Mouse (Mus musculus) hindbrain, embryonic 13.5 days (tissue): Measurements from ENCODE around the gene Spg7. TPM values are rescaled to one million over a fixed set of nuclear protein-coding genes. Genes with fewer than 3 reads are reported as not detected.

Experiments
- ATAC-seq: fragments of 200-750 bp; cut with Nextera tagmentation; 2 replicates; pipeline ENCODE4 v1.8.0; 2017; ENCODE audit warnings: moderate TSS enrichment; ENCODE audit not compliant: low FRiP score
- H3K27ac ChIP-seq: fragments of 300-500 bp; sonication (generic); 2 replicates; pipeline ENCODE4 v1.5.1; 2015; ENCODE audit warnings: inconsistent platforms, mild to moderate bottlenecking, moderate library complexity
- H3K27me3 ChIP-seq: fragments of 300-500 bp; sonication (generic); 2 replicates; pipeline ENCODE4 v1.6.1; 2015; ENCODE audit warnings: mild to moderate bottlenecking, inconsistent platforms
- H3K36me3 ChIP-seq: fragments of 300-500 bp; sonication (generic); 2 replicates; pipeline ENCODE4 v1.6.1; 2015; ENCODE audit warnings: mild to moderate bottlenecking, inconsistent platforms
- H3K4me1 ChIP-seq: fragments of 300-500 bp; sonication (generic); replicated peaks from 2 replicates; pipeline ENCODE4 v1.6.1; 2015; ENCODE audit warnings: inconsistent platforms
- H3K4me2 ChIP-seq: fragments of 300-500 bp; sonication (generic); 2 replicates; pipeline ENCODE4 v1.6.1; 2015; ENCODE audit warnings: inconsistent platforms, mild to moderate bottlenecking, moderate library complexity
- H3K4me3 ChIP-seq: fragments of 300-500 bp; sonication (generic); 2 replicates; pipeline ENCODE4 v1.5.1; 2015; ENCODE audit warnings: mild to moderate bottlenecking, inconsistent platforms
- H3K9ac ChIP-seq: fragments of 300-500 bp; sonication (generic); 2 replicates; pipeline ENCODE4 v1.6.1; 2015; ENCODE audit warnings: mild to moderate bottlenecking, inconsistent platforms
- H3K9me3 ChIP-seq: fragments of 300-500 bp; sonication (generic); 2 replicates; pipeline ENCODE4 v1.6.1; 2016; ENCODE audit warnings: inconsistent platforms
- WGBS: fragments of 180-500 bp; shearing (Covaris S2); methylation state at CpG from one replicate; pipeline ENCODE4 v1.1.7; 2015; 5-methylcytosine and 5-hydroxymethylcytosine counted together
- polyA plus RNA-seq: library from polyadenylated mRNA; unstranded; fragments of >200 nt; fragmentation: Nextera tagmentation; extraction: Ambion mirVana; gene quantifications from 2 replicates; pipeline ENCODE4 v1.2.1, GENCODE M21; 2015

The Spg7 gene
- polyA plus RNA-seq, 1 experiment from 2014 or later: 45.9 TPM

DNA sequence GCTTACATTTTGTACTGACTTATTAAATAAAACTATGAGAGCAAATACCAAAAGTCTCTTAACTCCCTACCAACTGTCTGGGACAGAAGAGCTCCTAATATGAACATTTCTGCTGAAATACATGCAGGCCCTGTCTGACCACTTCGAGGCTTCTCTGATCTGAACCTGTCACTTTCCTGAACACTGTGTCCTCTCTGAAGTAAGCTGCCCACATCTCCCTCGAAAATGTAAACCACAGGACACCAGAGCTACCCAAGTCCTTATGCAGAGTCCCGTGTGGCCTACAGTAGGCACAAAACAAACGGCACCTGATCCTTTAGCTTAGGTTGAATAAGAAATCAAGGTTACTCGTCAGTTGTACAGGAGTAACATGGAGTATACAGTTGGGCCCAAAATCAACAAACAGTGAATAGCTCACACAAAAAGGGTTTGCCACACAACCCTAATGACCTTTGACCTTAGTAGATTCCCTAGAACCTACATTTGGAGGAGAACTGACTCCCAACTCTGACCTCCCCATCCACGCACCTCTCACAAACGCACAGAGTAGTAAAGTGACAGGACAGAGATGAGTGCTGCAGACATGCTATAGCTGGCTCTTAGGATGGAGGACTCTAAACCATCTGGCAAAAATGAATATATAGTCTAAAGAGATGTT lies 31.3 kb upstream of the Spg7 start:
- 91% methylated on average over 7 of the region's 7 CpGs for WGBS
- peaks cover 15% of the 10 kb centered on the region for H3K4me1 ChIP-seq
- H3K9me3 ChIP-seq: no peaks in the 10 kb centered on the region
- H3K9ac ChIP-seq: no peak overlapping the region
- no peak overlapping the region for H3K4me2 ChIP-seq
- no peak for ATAC-seq
- H3K4me3 ChIP-seq: no peak overlapping the region
- no peak overlapping the region for H3K27ac ChIP-seq
- H3K36me3 ChIP-seq: no peaks in the 10 kb centered on the region
- H3K27me3 ChIP-seq: no peaks in the 10 kb centered on the region

DNA sequence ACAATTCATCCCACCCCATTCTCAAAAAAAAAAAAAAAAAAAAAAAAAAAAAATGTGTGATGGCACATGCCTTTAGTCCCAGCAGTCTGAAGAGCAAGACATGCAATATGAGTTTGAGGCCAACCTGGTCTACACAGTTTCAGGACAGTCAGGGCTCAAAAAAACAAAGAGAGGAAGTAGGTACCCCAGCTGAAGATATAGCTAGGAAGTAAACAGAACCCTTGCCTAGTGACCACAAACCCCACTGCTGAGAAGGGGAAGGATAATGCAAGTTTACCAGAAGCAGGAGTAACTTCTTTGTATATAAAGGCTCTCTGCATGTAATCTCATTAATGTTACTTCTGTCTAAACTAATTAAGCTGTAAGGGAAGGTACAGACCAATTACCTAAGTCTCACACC lies 30.0 kb upstream of the Spg7 start:
- no peak for ATAC-seq
- H3K4me3 ChIP-seq: no peak overlapping the region
- no peak overlapping the region for H3K9ac ChIP-seq
- H3K9me3 ChIP-seq: no peaks in the 10 kb centered on the region
- H3K36me3 ChIP-seq: no peaks in the 10 kb centered on the region
- no peak overlapping the region for H3K4me2 ChIP-seq
- H3K4me1 ChIP-seq: peaks cover 22% of the 10 kb centered on the region
- no peak overlapping the region for H3K27ac ChIP-seq
- H3K27me3 ChIP-seq: no peaks in the 10 kb centered on the region

DNA sequence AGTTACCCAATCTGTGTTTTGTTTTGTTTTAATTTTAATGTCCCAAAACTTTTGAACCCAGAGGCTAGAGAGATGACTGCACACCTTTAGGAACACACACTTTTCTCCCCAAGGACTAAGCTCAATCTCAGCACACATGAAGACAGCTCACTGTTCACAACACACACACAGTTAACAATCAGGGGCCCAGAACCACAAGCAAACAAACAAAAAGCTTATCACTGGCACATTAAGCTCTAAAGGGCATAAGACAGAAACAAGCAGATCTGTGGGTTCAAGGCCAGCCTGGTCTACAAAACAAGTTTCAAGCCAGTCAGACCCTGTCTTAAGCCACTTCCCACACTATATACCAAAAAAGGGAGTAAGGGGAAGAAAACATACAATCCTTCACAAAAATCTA lies 29.3 kb upstream of the Spg7 start:
- Histone ChIP-seq H3K27ac (no peak overlapping the region), H3K27me3 (no peaks in the 10 kb centered on the region), H3K4me2 (no peak overlapping the region), H3K4me3 (no peak overlapping the region), H3K9ac (no peak overlapping the region), H3K4me1 (peaks cover 25% of the 10 kb centered on the region), H3K36me3 (no peaks in the 10 kb centered on the region), H3K9me3 (no peaks in the 10 kb centered on the region)
- ATAC-seq: no peak

DNA sequence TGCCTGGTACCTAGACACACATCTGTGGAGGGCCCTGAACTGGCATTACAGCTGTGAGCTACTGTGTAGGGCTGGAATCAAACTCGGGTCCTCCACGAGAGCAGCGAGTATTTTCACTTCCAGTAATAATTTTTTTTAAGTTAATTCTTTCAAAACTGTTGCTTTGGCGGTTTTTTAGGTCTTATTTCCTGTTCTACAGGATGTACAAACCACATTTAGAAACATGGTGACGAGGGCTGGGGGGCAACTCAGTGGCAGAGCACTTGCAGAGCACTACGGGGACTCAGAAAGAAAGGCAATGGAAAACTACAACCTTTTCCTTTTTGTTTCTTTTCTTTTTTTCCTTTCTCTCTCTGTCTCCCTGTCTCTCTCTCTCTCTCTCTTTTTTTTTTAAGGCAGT lies 28.6 kb upstream of the Spg7 start:
- 83% methylated on average over 6 of the region's 6 CpGs for WGBS
- Histone ChIP-seq H3K27me3 (no peaks in the 10 kb centered on the region), H3K4me1 (peaks cover 31% of the 10 kb centered on the region), H3K27ac (no peak overlapping the region), H3K9ac (no peak overlapping the region), H3K4me3 (no peak overlapping the region), H3K4me2 (no peak overlapping the region), H3K36me3 (no peaks in the 10 kb centered on the region), H3K9me3 (no peaks in the 10 kb centered on the region)
- ATAC-seq: no peak

DNA sequence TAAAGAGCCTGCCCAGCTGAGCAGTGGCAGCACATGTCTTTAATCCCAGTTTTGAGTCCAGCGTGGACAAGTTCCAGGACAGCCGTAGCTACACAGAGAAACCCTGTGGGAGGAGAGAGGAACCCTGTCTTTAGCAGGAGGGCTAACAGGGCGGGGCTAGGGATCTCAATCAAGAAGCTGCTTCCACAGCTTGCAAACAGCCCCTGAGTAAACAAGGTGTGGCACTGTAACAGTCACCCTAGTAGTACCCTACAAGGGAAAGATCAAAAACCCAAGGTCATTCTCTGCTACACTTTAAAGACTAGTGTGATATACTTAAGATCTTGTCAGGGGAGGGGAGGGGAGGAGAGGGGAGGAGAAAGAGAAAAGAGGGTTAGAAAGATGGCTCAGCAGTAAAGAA lies 25.8 kb upstream of the Spg7 start:
- Histone ChIP-seq H3K4me3 (no peak overlapping the region), H3K27ac (no peak overlapping the region), H3K4me1 (peaks cover 49% of the 10 kb centered on the region), H3K4me2 (no peak overlapping the region), H3K9ac (no peak overlapping the region), H3K9me3 (no peaks in the 10 kb centered on the region), H3K36me3 (no peaks in the 10 kb centered on the region), H3K27me3 (no peaks in the 10 kb centered on the region)
- WGBS: 68% methylated on average over 3 of the region's 3 CpGs
- no peak for ATAC-seq

DNA sequence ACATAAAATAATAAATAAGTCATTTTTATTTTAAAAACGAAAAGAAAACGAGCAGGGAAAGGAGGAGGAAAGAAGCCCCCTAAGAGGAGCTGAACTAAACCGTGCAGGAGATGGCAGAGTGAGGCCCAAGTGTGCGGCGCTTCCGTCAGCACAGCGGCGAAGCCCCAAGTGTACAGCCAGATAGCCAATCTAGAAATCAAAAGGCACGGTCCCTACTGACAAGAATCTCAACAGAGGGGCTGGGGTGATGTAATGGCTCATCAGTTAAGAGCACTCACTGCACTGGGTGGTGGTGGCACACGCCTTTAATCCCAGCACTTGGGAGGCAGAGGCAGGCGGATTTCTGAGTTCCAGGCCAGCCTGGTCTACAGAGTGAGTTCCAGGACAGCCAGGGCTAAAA lies 25.3 kb upstream of the Spg7 start:
- 83% methylated on average over 11 of the region's 11 CpGs for WGBS
- Histone ChIP-seq H3K9ac (no peak overlapping the region), H3K27me3 (no peaks in the 10 kb centered on the region), H3K4me2 (no peak overlapping the region), H3K27ac (no peak overlapping the region), H3K4me3 (no peak overlapping the region), H3K36me3 (no peaks in the 10 kb centered on the region), H3K9me3 (no peaks in the 10 kb centered on the region), H3K4me1 (peaks cover 49% of the 10 kb centered on the region)
- no peak for ATAC-seq

DNA sequence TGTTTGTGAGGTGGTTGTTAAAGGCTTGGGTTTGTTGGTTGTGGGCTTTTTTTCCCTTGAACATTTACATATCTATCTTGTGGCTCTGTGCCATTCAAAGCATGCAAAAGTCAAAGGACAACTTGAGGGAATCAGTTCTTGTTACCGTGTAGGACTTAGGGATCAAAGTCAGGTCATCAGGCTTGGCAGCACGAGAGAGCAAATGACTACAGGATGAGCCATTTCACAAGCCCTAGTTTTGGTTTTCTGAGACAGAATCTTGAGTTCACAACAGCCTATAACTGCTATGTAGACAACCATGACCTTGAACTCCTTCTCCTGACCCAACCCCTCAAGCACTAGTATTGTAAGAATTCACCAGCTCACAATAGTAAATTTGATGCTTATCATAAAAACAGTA lies 24.4 kb upstream of the Spg7 start:
- H3K4me1 ChIP-seq: peaks cover 53% of the 10 kb centered on the region
- no peak overlapping the region for H3K4me2 ChIP-seq
- no peaks in the 10 kb centered on the region for H3K9me3 ChIP-seq
- no peak for ATAC-seq
- no peak overlapping the region for H3K27ac ChIP-seq
- H3K36me3 ChIP-seq: no peaks in the 10 kb centered on the region
- WGBS: 51% methylated on average over 2 of the region's 2 CpGs
- no peak overlapping the region for H3K4me3 ChIP-seq
- no peaks in the 10 kb centered on the region for H3K27me3 ChIP-seq
- H3K9ac ChIP-seq: no peak overlapping the region

DNA sequence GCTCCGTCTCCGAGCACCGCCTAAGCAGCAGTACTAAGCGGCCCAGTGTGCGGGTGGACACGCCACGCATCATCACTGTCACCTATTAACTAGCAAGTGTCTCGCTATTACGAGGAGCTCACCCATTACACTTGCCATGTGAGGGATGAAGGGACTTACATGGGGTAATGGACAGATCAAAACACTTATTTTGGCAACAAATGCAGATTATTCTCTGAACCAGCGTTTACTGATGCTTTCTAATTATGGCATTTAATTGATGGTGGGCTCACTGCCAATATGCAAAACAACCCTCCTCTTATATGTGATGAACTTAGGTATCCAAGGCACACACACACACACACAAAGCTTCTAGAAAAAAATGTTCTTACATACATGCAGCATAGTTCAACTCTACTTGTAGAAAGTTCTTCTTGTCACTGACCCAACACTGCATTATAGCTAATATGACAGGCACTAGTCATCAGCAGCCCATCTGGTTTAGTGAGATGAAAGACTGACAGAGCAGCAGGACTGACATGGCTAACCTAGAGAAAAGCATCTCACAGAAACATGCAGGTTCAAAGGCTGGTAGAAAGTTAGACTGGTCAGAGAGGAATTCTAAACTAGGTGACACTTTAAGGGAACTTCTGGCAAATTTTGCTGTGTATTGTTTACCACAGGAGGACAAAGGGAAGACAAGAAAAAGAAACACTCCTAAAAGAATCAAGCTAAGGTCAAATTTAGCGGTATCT lies 23.2 kb upstream of the Spg7 start:
- Histone ChIP-seq H3K4me1 (peaks cover 56% of the 10 kb centered on the region), H3K9me3 (no peaks in the 10 kb centered on the region)
- ATAC-seq: no peak

DNA sequence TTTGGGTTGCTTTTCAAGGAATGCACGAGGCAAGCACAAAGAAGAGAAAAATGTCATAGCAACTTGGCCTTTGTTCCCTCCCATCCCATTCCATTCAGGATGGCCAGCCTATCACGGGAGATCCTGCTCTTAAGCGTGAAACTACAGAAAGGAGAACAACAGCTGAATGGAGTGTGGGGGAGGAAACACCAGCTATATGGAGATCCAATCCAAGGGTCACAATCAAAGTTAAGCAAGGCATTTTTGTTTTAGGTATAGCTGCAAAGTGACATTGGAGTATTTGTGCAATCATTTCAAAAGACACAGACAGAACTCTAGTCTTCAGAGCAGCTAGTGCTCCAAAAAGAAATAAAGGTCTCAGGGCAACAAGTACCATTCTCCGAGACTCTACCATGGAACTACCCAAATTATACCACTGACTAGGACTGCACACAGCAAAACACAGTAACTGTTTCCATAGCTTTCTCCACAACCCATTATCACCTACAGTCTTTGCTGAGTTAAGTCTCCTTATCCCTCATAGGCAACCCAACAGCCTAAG lies 22.6 kb upstream of the Spg7 start:
- Histone ChIP-seq H3K4me2 (peak overlapping the region; percentile 71), H3K27ac (peak overlapping the region; percentile 97; the same call in 1 of the 2 replicates), H3K4me1 (peaks cover 56% of the 10 kb centered on the region), H3K4me3 (peak overlapping the region; percentile 100), H3K36me3 (no peaks in the 10 kb centered on the region), H3K9ac (peak overlapping the region; percentile 100), H3K27me3 (no peaks in the 10 kb centered on the region), H3K9me3 (no peaks in the 10 kb centered on the region)
- no peak for ATAC-seq
- WGBS: 4% methylated on average over 4 of the region's 4 CpGs

More for the DNA sequence above, 23.2 kb upstream of the Spg7 start:
- peak overlapping the region; percentile 71 for H3K4me2 ChIP-seq
- 0 out of 2 replicates have a peak overlapping the region, but pooled peaks have one; percentile 97 for H3K27ac ChIP-seq
- 0 out of 2 replicates have a peak overlapping the region, but pooled peaks have one; percentile 19 for H3K9ac ChIP-seq
- WGBS: 34% methylated on average over 11 of the region's 11 CpGs
- H3K4me3 ChIP-seq: peak overlapping the region; percentile 100
- H3K27me3 ChIP-seq: no peaks in the 10 kb centered on the region
- H3K36me3 ChIP-seq: no peaks in the 10 kb centered on the region

DNA sequence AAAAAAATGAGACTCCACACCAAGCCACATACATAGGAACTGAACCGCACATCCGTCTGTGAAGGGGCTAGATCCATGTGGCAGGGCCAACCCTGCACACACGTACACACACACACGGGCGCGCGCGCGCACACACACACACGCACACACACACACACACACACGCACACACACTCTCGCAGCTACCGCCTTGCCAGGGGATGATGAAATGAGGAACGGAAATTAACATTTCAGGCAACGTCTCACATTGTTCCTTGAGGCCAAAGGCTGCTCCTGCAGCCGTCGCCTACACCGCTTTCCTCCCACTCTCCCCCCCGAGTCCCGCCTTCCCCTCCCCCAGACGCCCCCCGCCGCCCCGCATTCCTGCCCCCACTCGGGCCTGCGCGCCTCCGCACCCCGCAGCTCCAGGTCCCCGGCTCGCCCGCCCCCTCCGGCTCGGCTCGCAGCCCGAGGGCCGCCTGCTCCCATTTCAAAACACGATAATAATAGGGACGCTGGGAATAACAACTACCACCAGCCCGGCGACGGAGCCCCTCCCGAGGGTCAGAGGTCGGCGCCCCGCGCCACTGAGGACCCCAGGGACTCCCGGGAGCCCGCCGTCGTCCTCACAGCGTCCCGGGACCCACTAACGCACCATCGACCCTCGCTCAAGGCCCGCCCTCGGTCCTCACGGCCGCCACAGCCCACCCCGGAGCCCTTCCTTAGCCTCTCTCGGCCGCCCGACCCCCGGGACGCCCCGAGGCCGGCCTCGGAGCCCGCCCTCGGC lies 21.6 kb upstream of the Spg7 start:
- no peaks in the 10 kb centered on the region for H3K9me3 ChIP-seq
- H3K27me3 ChIP-seq: no peaks in the 10 kb centered on the region
- H3K4me2 ChIP-seq: peak overlapping the region; percentile 71
- peak overlapping the region; percentile 100 for H3K4me3 ChIP-seq
- ATAC-seq: 0 out of 2 replicates have a peak, but pooled peaks have one; percentile 0
- no peaks in the 10 kb centered on the region; the same call in 1 of the 2 replicates for H3K36me3 ChIP-seq
- peaks cover 50% of the 10 kb centered on the region for H3K4me1 ChIP-seq
- peak overlapping the region; percentile 97 for H3K27ac ChIP-seq
- under 1% methylated on average over 66 of the region's 71 CpGs for WGBS
- peak overlapping the region; percentile 100 for H3K9ac ChIP-seq

DNA sequence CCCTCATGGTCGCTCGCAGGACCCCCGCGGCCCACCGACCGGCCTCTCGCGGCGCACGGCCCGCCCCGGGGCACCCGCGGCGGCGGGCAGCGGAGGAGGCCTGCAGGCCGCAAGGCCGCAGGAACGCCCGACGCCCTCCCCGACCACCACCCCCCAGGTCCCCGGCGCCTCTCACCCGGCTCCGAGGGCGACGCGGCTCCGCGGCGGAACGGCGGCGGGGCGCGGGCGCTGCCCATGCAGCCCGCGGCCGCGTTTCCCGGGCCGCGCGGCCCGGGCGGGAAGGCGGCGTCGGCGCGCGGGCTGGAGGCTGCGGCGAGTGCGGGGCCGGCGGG lies 21.0 kb upstream of the Spg7 start:
- Histone ChIP-seq H3K9ac (peak overlapping the region; percentile 100), H3K4me1 (peaks cover 49% of the 10 kb centered on the region), H3K27me3 (no peaks in the 10 kb centered on the region), H3K4me2 (peak overlapping the region; percentile 71), H3K9me3 (no peaks in the 10 kb centered on the region), H3K27ac (peak overlapping the region; percentile 97), H3K4me3 (peak overlapping the region; percentile 100), H3K36me3 (no peaks in the 10 kb centered on the region; the same call in 1 of the 2 replicates)
- ATAC-seq: peak; percentile 7; the same call in 1 of the 2 replicates
- WGBS: under 1% methylated on average over 40 of the region's 60 CpGs
